Mouse (Mus musculus): Measurements from ENCODE around the gene Wdr47. TPM values are rescaled to one million over a fixed set of nuclear protein-coding genes. Genes with fewer than 3 reads are reported as not detected.
A peak's percentile ranks its signal among the peaks of the same experiment; 100 is the strongest.

Gene Wdr47
- polyA plus RNA-seq (2015; fragmentation: Nextera tagmentation; extraction: Ambion mirVana) = 103 and 108 TPM in 2 replicates

DNA sequence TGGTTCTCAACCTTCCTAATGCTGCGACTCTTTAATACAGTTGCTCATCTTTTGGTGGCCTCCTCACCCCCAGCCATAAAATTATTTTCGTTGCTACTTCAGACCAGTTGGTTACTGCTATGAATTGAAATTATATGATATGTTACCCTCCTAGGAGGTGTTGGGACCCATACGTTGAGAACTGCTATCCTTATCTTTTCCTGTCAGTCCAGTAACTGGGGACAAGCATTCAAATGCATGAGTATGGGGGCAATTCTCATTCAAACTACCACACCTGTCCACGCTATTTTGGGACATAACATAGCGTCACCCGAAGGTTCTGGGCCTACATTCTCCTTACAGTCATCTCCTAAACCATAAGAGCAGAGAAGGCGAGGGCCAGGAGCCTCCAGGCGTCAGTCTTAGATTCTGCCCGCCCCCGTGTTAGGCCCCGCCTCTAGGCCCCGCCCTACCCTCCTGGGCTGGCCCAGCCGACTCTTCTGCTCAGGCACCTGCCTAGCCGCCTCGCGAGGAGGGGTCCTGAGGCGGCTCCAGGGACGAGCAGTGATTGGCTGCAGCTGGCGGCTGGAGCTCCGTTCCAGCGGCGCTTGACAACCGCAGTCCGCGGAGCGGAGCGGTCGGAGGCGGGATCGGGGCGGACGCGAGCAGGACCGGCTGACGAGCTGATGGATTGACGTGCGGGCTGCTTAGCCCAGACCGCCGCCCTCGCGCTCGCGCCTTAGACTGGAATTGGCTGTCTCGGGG is at the start of gene Wdr47:
Wdr47 (plus strand) TSS at position 494 of the 744 bp plus-strand sequence.
- Histone ChIP-seq H3K4me2 (ENCODE audit: low read length) (peak within 1 kb of the TSS; percentile 70), H3K9ac (ENCODE audit: low read depth, low read length) (peak within 1 kb of the TSS; percentile 95), H3K27ac (ENCODE audit: low read depth, low read length) (peak within 1 kb of the TSS; percentile 96), H3K36me3 (ENCODE audit: control insufficient read depth, insufficient read depth, low read length) (no peaks in the 10 kb centered on the region), H3K4me1 (ENCODE audit: control insufficient read depth, insufficient read depth, low read depth, low read length) (peaks cover 4% of the 10 kb centered on the region), H3K4me3 (ENCODE audit: low read length) (peak within 1 kb of the TSS; percentile 88), H3K9me3 (ENCODE audit: control insufficient read depth, low read length) (no peaks in the 10 kb centered on the region), H3K27me3 (replicated peaks; ENCODE audit: control insufficient read depth, insufficient read depth, low read length) (no peaks in the 10 kb centered on the region)
- WGBS = 6% methylated on average over 44 of the region's 44 CpGs
- peak; percentile 98 for ATAC-seq

DNA sequence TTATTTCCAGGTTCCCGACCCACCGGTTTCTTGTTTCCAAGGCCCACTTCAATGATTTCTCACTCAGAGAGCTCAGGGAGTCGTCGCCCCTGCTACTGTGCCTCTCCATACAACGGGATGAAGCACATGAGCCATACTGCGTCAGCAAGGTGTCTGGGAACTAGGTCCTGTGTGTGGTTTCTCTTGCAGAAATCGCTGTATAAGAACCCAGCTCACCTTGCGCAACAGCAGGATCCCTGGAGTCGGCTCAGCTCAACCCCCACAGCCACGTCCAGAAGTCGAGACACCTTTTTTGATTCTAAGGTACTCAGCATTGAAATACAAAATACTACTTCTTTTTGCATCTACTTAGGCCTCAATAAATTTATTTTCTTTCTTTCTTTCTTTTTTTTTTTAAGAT is 48.8 kb upstream of the Wdr47 start:
- WGBS = 82% methylated on average over 11 of the region's 11 CpGs
- no peaks in the 10 kb centered on the region for H3K27me3 ChIP-seq (replicated peaks; ENCODE audit: control insufficient read depth, insufficient read depth, low read length)
- H3K4me2 ChIP-seq (ENCODE audit: low read length) = no peak overlapping the region
- H3K4me1 ChIP-seq (ENCODE audit: control insufficient read depth, insufficient read depth, low read depth, low read length) = 0 out of 2 replicates have a peak, but pooled peaks cover 6% of the 10 kb centered on the region
- H3K9ac ChIP-seq (ENCODE audit: low read depth, low read length) = no peak overlapping the region
- H3K27ac ChIP-seq (ENCODE audit: low read depth, low read length) = no peak overlapping the region
- no peak overlapping the region for H3K4me3 ChIP-seq (ENCODE audit: low read length)
- no peaks in the 10 kb centered on the region for H3K9me3 ChIP-seq (ENCODE audit: control insufficient read depth, low read length)
- H3K36me3 ChIP-seq (ENCODE audit: control insufficient read depth, insufficient read depth, low read length) = no peaks in the 10 kb centered on the region
- ATAC-seq = no peak

DNA sequence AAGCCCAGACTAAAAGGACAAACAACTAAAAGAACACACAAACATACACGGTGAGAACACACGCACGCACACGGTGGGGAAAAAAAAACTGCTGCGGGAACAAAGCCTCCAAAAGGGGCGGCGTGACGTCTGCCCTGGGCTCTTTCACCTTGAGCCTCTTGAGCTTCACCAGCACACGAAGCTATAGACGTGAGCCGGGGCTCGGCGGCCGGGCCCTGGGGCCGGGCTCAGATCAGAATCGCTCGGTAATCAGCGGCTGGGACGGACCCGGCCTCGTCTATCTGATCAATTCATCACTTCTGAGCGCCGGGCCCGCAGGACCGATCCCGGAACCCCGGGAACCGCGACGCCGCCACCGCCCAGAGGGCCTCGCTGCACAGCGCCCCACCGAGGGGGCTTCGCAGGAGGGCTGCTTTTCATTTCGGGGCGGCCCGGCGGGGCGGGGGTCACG is 36.9 kb upstream of the Wdr47 start:
- 1% methylated on average over 40 of the region's 42 CpGs for WGBS
- Histone ChIP-seq H3K27me3 (replicated peaks; ENCODE audit: control insufficient read depth, insufficient read depth, low read length) (no peaks in the 10 kb centered on the region), H3K4me3 (ENCODE audit: low read length) (peak overlapping the region; percentile 76), H3K27ac (ENCODE audit: low read depth, low read length) (peak overlapping the region; percentile 89), H3K9ac (ENCODE audit: low read depth, low read length) (peak overlapping the region; percentile 95), H3K4me1 (ENCODE audit: control insufficient read depth, insufficient read depth, low read depth, low read length) (peaks cover 6% of the 10 kb centered on the region), H3K36me3 (ENCODE audit: control insufficient read depth, insufficient read depth, low read length) (peaks cover 14% of the 10 kb centered on the region), H3K4me2 (ENCODE audit: low read length) (peak overlapping the region; percentile 85), H3K9me3 (ENCODE audit: control insufficient read depth, low read length) (no peaks in the 10 kb centered on the region)
- peak; percentile 75 for ATAC-seq

DNA sequence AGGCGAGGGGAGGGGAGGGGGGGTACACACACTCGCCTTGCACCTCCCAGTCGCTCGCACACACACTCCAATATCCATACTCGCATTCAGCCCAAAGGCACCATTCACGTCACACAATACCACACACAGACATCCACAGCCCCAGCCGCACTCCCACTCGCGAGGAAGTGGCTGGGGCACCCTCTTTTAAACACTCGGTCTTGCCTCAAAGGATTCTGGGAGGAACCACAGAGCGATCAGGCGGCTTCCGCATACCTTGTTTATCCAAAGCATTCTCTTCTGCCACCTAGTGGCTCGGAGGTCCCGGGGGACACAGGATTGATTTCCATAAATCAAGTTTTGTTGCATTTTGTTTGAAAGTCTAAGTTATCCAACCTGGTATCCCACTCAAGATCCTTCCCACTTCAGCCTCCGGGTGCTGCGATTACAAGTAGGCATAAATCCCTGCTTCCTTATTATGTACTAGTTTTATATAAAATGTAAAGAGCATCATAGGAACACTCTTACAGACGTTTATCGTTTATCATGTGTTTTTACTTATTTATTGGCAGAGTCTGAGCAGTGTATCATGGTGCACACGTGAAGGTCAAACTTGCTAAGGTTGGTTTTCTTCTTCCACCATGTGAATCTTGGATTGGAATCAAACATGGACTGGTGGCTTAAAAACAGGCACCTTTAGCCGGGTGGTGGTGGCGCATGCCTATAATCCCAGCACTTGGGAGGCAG is 36.3 kb upstream of the Wdr47 start:
- H3K9me3 ChIP-seq (ENCODE audit: control insufficient read depth, low read length) = no peaks in the 10 kb centered on the region
- peak overlapping the region; percentile 95 for H3K9ac ChIP-seq (ENCODE audit: low read depth, low read length)
- H3K36me3 ChIP-seq (ENCODE audit: control insufficient read depth, insufficient read depth, low read length) = peaks cover 19% of the 10 kb centered on the region
- peak overlapping the region; percentile 89 for H3K27ac ChIP-seq (ENCODE audit: low read depth, low read length)
- WGBS = 20% methylated on average over 19 of the region's 22 CpGs
- no peaks in the 10 kb centered on the region for H3K27me3 ChIP-seq (replicated peaks; ENCODE audit: control insufficient read depth, insufficient read depth, low read length)
- peak overlapping the region; percentile 76 for H3K4me3 ChIP-seq (ENCODE audit: low read length)
- peak; percentile 95 for ATAC-seq
- H3K4me2 ChIP-seq (ENCODE audit: low read length) = peak overlapping the region; percentile 85
- H3K4me1 ChIP-seq (ENCODE audit: control insufficient read depth, insufficient read depth, low read depth, low read length) = peaks cover 6% of the 10 kb centered on the region

DNA sequence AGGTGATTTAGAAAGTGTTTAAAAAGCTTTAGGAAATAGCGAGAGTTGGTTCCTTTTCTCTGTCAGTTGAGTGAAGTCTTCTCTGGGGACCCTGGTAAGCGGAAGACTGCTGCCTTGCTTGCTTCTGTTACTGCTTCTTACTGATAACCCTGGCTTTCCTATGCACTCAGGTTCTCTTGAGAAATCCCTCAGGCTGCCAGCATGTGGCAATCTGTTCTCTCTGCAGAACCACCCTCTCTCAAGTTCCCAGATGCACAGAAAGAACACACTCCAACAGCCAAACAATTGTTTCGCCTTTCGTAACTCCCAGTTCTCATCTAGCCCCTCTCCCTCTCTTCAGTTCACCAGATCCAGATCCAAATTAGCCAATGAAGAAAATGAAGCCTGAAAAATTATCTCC is 33.2 kb upstream of the Wdr47 start:
- Histone ChIP-seq H3K4me1 (ENCODE audit: control insufficient read depth, insufficient read depth, low read depth, low read length) (peaks cover 15% of the 10 kb centered on the region), H3K4me2 (ENCODE audit: low read length) (no peak overlapping the region), H3K27me3 (replicated peaks; ENCODE audit: control insufficient read depth, insufficient read depth, low read length) (no peaks in the 10 kb centered on the region), H3K9ac (ENCODE audit: low read depth, low read length) (no peak overlapping the region; the same call in 1 of the 2 replicates), H3K9me3 (ENCODE audit: control insufficient read depth, low read length) (no peaks in the 10 kb centered on the region), H3K4me3 (ENCODE audit: low read length) (no peak overlapping the region), H3K36me3 (ENCODE audit: control insufficient read depth, insufficient read depth, low read length) (peaks cover 21% of the 10 kb centered on the region), H3K27ac (ENCODE audit: low read depth, low read length) (no peak overlapping the region)
- WGBS = 93% methylated on average over 4 of the region's 4 CpGs
- ATAC-seq = no peak

DNA sequence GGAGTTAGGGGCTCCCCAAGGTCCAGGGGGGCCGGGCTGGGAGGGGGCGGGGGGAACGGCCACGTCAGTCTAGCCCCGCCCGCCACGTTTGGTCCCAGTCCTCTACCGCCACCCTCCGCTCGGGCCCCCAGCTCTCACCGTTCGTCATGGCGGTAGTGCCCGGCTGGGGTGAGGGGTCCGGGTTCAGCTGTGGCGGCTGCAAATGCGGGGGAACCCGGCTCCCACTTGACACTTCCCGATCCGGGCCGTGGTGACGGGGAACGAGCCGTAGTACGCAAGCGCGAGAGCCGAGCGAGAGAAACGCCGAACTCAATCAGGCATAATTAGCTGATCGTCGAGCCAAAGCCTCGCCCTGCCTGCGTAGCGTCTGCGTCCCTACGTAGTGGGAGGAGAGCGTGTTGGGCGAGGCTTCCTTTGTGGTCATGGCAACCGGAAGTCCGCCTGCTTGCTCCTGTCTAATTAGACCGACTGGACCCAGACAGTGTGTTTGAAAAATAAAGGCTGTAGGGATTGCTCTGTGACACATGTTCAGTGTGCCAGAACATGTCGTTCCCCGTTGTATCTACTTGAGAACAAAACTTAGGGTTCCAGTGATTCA is 28.8 kb upstream of the Wdr47 start, which contains the start of gene Tmem167b:
Tmem167b (minus strand) TSS at position 334 of the 598 bp plus-strand sequence.
- peaks cover 18% of the 10 kb centered on the region for H3K36me3 ChIP-seq (ENCODE audit: control insufficient read depth, insufficient read depth, low read length)
- WGBS = under 1% methylated on average over 37 of the region's 45 CpGs
- peak; percentile 98 for ATAC-seq
- no peaks in the 10 kb centered on the region for H3K9me3 ChIP-seq (ENCODE audit: control insufficient read depth, low read length)
- H3K4me3 ChIP-seq (ENCODE audit: low read length) = peak within 1 kb of the TSS; percentile 82
- peak within 1 kb of the TSS; percentile 88 for H3K4me2 ChIP-seq (ENCODE audit: low read length)
- peak within 1 kb of the TSS; percentile 95 for H3K27ac ChIP-seq (ENCODE audit: low read depth, low read length)
- H3K27me3 ChIP-seq (replicated peaks; ENCODE audit: control insufficient read depth, insufficient read depth, low read length) = no peaks in the 10 kb centered on the region
- peak within 1 kb of the TSS; percentile 87 for H3K9ac ChIP-seq (ENCODE audit: low read depth, low read length)
- H3K4me1 ChIP-seq (ENCODE audit: control insufficient read depth, insufficient read depth, low read depth, low read length) = peaks cover 9% of the 10 kb centered on the region

DNA sequence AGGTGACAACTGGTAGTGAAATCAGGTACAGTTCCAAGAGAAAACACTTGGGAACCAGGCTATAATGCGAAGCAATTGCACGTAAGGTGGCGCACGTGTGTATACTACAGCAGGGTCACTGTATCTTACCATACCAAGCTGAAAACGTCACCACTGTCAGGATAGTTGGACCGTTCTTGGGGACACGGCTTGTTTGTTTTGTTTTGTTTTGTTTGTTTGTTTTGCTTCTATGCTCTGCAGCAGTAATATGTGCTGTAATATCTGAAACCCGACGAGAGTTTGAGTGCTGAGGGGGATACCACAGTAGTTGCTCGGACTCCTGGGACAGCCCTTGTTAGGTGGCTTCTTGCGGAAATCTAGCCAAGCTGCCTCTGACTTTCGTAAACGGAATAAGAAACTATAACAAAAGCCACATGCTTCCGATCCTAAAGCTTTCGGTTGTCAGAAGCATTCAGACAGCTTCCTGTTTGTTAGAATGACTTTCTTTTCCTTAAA is 28.3 kb upstream of the Wdr47 start:
- 11% methylated on average over 15 of the region's 15 CpGs for WGBS
- peak overlapping the region; percentile 82 for H3K4me3 ChIP-seq (ENCODE audit: low read length)
- peak; percentile 74 for ATAC-seq
- peak overlapping the region; percentile 95 for H3K27ac ChIP-seq (ENCODE audit: low read depth, low read length)
- peaks cover 14% of the 10 kb centered on the region for H3K36me3 ChIP-seq (ENCODE audit: control insufficient read depth, insufficient read depth, low read length)
- peak overlapping the region; percentile 50; the same call in 1 of the 2 replicates for H3K9ac ChIP-seq (ENCODE audit: low read depth, low read length)
- H3K27me3 ChIP-seq (replicated peaks; ENCODE audit: control insufficient read depth, insufficient read depth, low read length) = no peaks in the 10 kb centered on the region
- peaks cover 9% of the 10 kb centered on the region for H3K4me1 ChIP-seq (ENCODE audit: control insufficient read depth, insufficient read depth, low read depth, low read length)
- peak overlapping the region; percentile 88 for H3K4me2 ChIP-seq (ENCODE audit: low read length)
- H3K9me3 ChIP-seq (ENCODE audit: control insufficient read depth, low read length) = no peaks in the 10 kb centered on the region

DNA sequence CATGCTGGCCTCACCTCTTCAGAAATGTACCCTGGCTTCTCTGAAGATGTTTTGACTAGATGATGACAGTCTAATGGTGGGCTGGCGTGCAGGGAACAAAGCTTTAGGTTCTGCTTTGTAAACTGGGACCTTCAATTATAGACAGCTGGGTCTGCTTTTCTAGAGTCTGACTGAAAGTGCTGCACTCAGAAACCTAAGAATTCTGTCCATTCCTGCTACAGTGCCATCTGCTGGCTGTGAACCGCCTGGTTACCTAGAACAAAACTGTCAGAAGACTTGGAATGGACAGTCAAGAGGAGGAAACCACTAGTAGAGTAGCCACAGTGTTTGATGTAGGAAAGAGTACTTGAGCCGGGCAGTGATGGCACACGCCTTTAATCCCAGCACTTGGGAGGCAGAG is 27.8 kb upstream of the Wdr47 start:
- Histone ChIP-seq H3K9ac (ENCODE audit: low read depth, low read length) (peak overlapping the region; percentile 50; the same call in 1 of the 2 replicates), H3K36me3 (ENCODE audit: control insufficient read depth, insufficient read depth, low read length) (peaks cover 9% of the 10 kb centered on the region), H3K27ac (ENCODE audit: low read depth, low read length) (peak overlapping the region; percentile 95), H3K4me2 (ENCODE audit: low read length) (peak overlapping the region; percentile 88), H3K4me1 (ENCODE audit: control insufficient read depth, insufficient read depth, low read depth, low read length) (peaks cover 9% of the 10 kb centered on the region), H3K9me3 (ENCODE audit: control insufficient read depth, low read length) (no peaks in the 10 kb centered on the region), H3K27me3 (replicated peaks; ENCODE audit: control insufficient read depth, insufficient read depth, low read length) (no peaks in the 10 kb centered on the region), H3K4me3 (ENCODE audit: low read length) (peak overlapping the region; percentile 82)
- 2% methylated on average over 4 of the region's 4 CpGs for WGBS
- ATAC-seq = no peak

Measured in hindbrain, embryonic 16.5 days (tissue).